Mouse (Mus musculus) heart, embryonic 14.5 days (tissue): ENCODE results near the gene Angptl4. TPM values are rescaled to one million over a fixed set of nuclear protein-coding genes. Genes with fewer than 3 reads are reported as not detected.

Source experiments
- ATAC-seq: fragments of 200-750 bp; cut with Nextera tagmentation; 2 replicates; pipeline ENCODE4 v1.8.0; 2017; ENCODE audit warnings: low read depth, moderate TSS enrichment; ENCODE audit not compliant: insufficient number of reproducible peaks, insufficient read depth, low FRiP score
- H3K27ac ChIP-seq, 2 experiments: fragments of 200-500 bp in 1 of 2; fragments of 300-500 bp in 1 of 2; sonication (generic) in 1 of 2; replicated peaks in 1 of 2; 2 replicates each; pipeline ENCODE4 v1.5.1; 2012 to 2014; ENCODE audit warnings: low read depth in 2 of 2, low read length in 2 of 2, control low read depth in 1 of 2, mild to moderate bottlenecking in 1 of 2, mixed read lengths in 1 of 2; ENCODE audit not compliant: control insufficient read depth in 1 of 2, insufficient read depth in 1 of 2
- H3K27me3 ChIP-seq: fragments of 300-500 bp; sonication (generic); 2 replicates; pipeline ENCODE4 v1.6.1; 2014; ENCODE audit warnings: mild to moderate bottlenecking, low read length, control low read depth; ENCODE audit not compliant: control insufficient read depth, insufficient read depth
- H3K36me3 ChIP-seq: fragments of 300-500 bp; sonication (generic); 2 replicates; pipeline ENCODE4 v1.6.1; 2014; ENCODE audit warnings: mild to moderate bottlenecking, control low read depth, low read length, mixed read lengths; ENCODE audit not compliant: control insufficient read depth, insufficient read depth
- H3K4me1 ChIP-seq, 2 experiments: fragments of 200-500 bp in 1 of 2; fragments of 300-500 bp in 1 of 2; sonication (generic) in 1 of 2; 2 replicates each; pipeline ENCODE4 v1.6.1; 2012 to 2014; ENCODE audit warnings: low read length in 2 of 2, control low read depth in 1 of 2, mixed read lengths in 1 of 2; ENCODE audit not compliant: control insufficient read depth in 2 of 2, insufficient read depth in 2 of 2
- H3K4me2 ChIP-seq: fragments of 300-500 bp; sonication (generic); 2 replicates; pipeline ENCODE4 v1.6.1; 2014; ENCODE audit warnings: mild to moderate bottlenecking, low read length
- H3K4me3 ChIP-seq, 2 experiments: fragments of 200-500 bp in 1 of 2; fragments of 300-500 bp in 1 of 2; sonication (generic) in 1 of 2; 2 replicates each; pipeline ENCODE4 v1.5.1; 2012 to 2014; ENCODE audit warnings: low read length in 2 of 2, mild to moderate bottlenecking in 2 of 2, control low read depth in 1 of 2, low read depth in 1 of 2, moderate library complexity in 1 of 2; ENCODE audit not compliant: control insufficient read depth in 1 of 2, insufficient read depth in 1 of 2
- H3K9ac ChIP-seq: fragments of 300-500 bp; sonication (generic); 2 replicates; pipeline ENCODE4 v1.6.1; 2014; ENCODE audit warnings: mild to moderate bottlenecking, low read length
- H3K9me3 ChIP-seq: fragments of 300-500 bp; sonication (generic); 2 replicates; pipeline ENCODE4 v1.6.1; 2016; ENCODE audit warnings: low read length, control low read depth; ENCODE audit not compliant: control insufficient read depth
- WGBS: fragments of 180-500 bp; shearing (Covaris S2); extraction: QIAGEN DNeasy Blood & Tissue Kit; methylation state at CpG from one replicate; pipeline ENCODE4 v1.1.7; 2014; 5-methylcytosine and 5-hydroxymethylcytosine counted together
- polyA plus RNA-seq: library from polyadenylated mRNA; unstranded; fragments of >200 nt; fragmentation: Nextera tagmentation; extraction: Ambion mirVana; gene quantifications from 2 replicates; pipeline ENCODE4 v1.2.1, GENCODE M21; 2014

Angptl4 gene
- polyA plus RNA-seq, 1 experiment from 2014 or later: 16.4 TPM

DNA sequence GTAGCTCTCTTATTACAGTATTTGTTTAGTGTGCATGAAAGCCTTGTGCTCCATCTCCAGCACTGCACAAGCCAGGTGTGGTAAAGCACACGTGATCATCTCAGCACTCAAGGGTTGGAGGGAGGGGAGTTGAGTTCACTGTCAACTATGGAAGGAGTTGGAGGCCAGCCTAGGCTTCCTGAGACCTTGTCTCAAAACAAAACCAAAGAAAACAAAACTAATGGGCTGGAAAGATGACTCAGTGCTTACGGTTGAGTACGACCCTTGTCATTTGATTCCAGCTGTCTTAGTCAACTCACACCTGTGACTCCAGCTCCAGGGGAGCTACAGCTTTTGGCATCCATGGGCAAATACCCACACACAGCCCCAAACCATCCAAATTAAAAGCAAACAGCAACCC is 30.8 kb upstream of the Angptl4 start:
- H3K27ac ChIP-seq: peak overlapping the region; percentile 45 to 67
- peak overlapping the region; percentile 91 for H3K4me2 ChIP-seq
- H3K9me3 ChIP-seq: no peaks in the 10 kb centered on the region
- H3K36me3 ChIP-seq: 0 out of 2 replicates have a peak, but pooled peaks cover 4% of the 10 kb centered on the region
- H3K4me1 ChIP-seq: peaks cover 24 to 27% of the 10 kb centered on the region in 2 experiments
- no peak overlapping the region for H3K4me3 ChIP-seq
- 55% methylated on average over 3 of the region's 3 CpGs for WGBS
- peaks cover 21% of the 10 kb centered on the region for H3K27me3 ChIP-seq
- H3K9ac ChIP-seq: peak overlapping the region; percentile 41; the same call in 1 of the 2 replicates
- ATAC-seq: no peak

- peak; percentile 55 for ATAC-seq
- H3K27me3 ChIP-seq: peaks cover 33% of the 10 kb centered on the region
Observed at GRCm38 (mm10) chr17:33811142-33811516, 29.5 kb upstream of the Angptl4 start.

GRCm38 (mm10) chr17:33810334-33811141 is 28.9 kb upstream of the Angptl4 start, which contains the start of gene Kank3:
Kank3 (plus strand) TSS chr17:33810519.
- H3K27me3 ChIP-seq: peaks cover 38% of the 10 kb centered on the region
- under 1% methylated on average over 36 of the region's 36 CpGs for WGBS
- ATAC-seq: peak; percentile 84

More at GRCm38 (mm10) chr17:33811142-33811516, 29.5 kb upstream of the Angptl4 start:
- Histone ChIP-seq H3K4me3 (peak overlapping the region; percentile 59 to 78), H3K36me3 (0 out of 2 replicates have a peak, but pooled peaks cover 4% of the 10 kb centered on the region), H3K4me1 (peaks cover 19 to 24% of the 10 kb centered on the region in 2 experiments), H3K4me2 (peak overlapping the region; percentile 91), H3K27ac (peak overlapping the region; percentile 80 to 83), H3K9ac (peak overlapping the region; percentile 76), H3K9me3 (no peaks in the 10 kb centered on the region)
- WGBS: 0% methylated on average over 7 of the region's 7 CpGs

DNA sequence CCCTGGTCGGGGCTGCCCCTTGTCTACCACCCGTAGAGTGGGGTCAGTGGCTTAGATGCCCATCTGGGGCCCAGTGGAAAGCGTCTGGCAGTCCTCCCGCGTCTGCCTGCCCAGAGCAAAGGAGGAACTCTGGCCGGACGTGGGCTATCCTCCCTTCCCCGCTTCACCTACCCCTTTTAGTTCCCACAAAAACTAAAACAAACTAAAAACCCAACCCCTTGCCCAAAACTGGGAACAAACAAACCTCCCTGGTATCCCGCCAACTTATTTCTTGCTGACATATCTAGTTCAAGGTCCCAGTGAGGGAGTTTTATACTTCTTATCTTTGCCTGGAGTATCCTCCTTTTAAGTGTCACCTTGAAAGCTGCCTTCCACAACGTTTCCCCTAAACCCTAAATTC is 26.6 kb upstream of the Angptl4 start:
- WGBS: 28% methylated on average over 10 of the region's 10 CpGs
- no peak overlapping the region for H3K9ac ChIP-seq
- H3K4me2 ChIP-seq: no peak overlapping the region
- H3K27me3 ChIP-seq: peaks cover 44% of the 10 kb centered on the region
- ATAC-seq: no peak
- no peak overlapping the region for H3K4me3 ChIP-seq
- no peaks in the 10 kb centered on the region for H3K9me3 ChIP-seq
- peaks cover 23 to 33% of the 10 kb centered on the region in 2 experiments for H3K4me1 ChIP-seq
- H3K36me3 ChIP-seq: no peaks in the 10 kb centered on the region
- no peak overlapping the region for H3K27ac ChIP-seq

More at GRCm38 (mm10) chr17:33810334-33811141, 28.9 kb upstream of the Angptl4 start, which contains the start of gene Kank3:
- Histone ChIP-seq H3K36me3 (no peaks in the 10 kb centered on the region), H3K4me2 (peak within 1 kb of the TSS; percentile 91), H3K9me3 (no peaks in the 10 kb centered on the region), H3K4me3 (peak within 1 kb of the TSS; percentile 59 to 78), H3K4me1 (peaks cover 19 to 24% of the 10 kb centered on the region in 2 experiments), H3K27ac (peak within 1 kb of the TSS; percentile 80 to 83), H3K9ac (peak within 1 kb of the TSS; percentile 76)

- Histone ChIP-seq H3K9me3 (no peaks in the 10 kb centered on the region), H3K4me3 (no peak overlapping the region), H3K4me2 (no peak overlapping the region), H3K27me3 (peaks cover 49% of the 10 kb centered on the region), H3K27ac (no peak overlapping the region), H3K36me3 (no peaks in the 10 kb centered on the region), H3K9ac (no peak overlapping the region), H3K4me1 (peaks cover 15 to 25% of the 10 kb centered on the region in 2 experiments)
- ATAC-seq: no peak
- WGBS: 53% methylated on average over 8 of the region's 9 CpGs
Observed at GRCm38 (mm10) chr17:33807181-33807888, 25.7 kb upstream of the Angptl4 start.

DNA sequence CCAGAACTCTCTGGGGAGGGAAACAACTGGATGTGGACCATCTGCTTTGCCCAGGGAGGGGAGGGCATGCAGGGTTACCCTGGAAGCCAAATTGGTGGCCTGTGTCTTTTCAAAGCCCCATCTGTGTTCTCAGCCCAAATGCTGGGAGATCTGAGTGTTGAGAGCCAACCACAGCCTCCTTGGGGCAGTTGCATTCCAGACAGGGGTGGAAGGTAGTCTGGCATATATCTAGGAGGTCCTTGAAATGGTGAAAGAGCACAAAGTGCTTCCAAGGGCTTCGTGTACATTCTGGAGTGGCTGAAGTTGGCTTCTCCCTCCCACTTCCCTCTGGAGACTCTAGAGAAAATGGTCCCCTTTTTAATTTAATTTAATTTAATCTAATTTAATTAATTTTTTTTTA is 23.1 kb upstream of the Angptl4 start:
- Histone ChIP-seq H3K4me3 (no peak overlapping the region), H3K4me1 (peaks cover 4 to 9% of the 10 kb centered on the region in 2 experiments; a peak in 3 of 4 replicates), H3K27ac (no peak overlapping the region), H3K9me3 (no peaks in the 10 kb centered on the region), H3K36me3 (no peaks in the 10 kb centered on the region), H3K9ac (no peak overlapping the region), H3K27me3 (peaks cover 69% of the 10 kb centered on the region), H3K4me2 (no peak overlapping the region)
- 26% methylated on average over 1 of the region's 1 CpGs for WGBS
- peak; percentile 26; the same call in 1 of the 2 replicates for ATAC-seq

DNA sequence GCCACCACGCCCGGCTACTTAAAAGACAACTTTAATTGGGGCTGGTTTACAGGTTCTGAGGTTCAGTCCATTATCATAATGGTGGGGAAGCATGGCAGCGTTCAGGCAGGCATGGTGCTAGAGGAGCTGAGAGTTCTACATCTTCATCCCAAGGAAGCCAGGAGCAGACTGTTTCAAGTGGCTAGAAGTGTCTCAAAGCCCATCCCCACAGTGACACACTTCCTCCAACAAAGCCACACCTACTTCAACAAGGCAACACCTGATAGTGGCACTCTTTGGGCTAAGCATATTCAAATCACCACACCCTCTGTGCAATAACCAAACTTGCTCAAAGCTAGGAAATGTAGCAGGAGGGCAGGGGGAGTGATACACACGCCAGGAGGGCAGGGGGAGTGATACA is 22.6 kb upstream of the Angptl4 start:
- peaks cover 70% of the 10 kb centered on the region for H3K27me3 ChIP-seq
- no peak for ATAC-seq
- H3K4me1 ChIP-seq: peaks cover 4 to 9% of the 10 kb centered on the region in 2 experiments; a peak in 3 of 4 replicates
- no peak overlapping the region for H3K4me3 ChIP-seq
- H3K4me2 ChIP-seq: no peak overlapping the region
- H3K9ac ChIP-seq: no peak overlapping the region
- WGBS: 48% methylated on average over 4 of the region's 4 CpGs
- no peak overlapping the region for H3K27ac ChIP-seq
- no peaks in the 10 kb centered on the region for H3K9me3 ChIP-seq
- H3K36me3 ChIP-seq: no peaks in the 10 kb centered on the region
